Mouse (Mus musculus): ENCODE measurements at regions not wholly inside any gene's neighbourhood (a gene's known extent, or its start where the extent isn't known, plus 50 kb on each side); places are given as distances from the start of the nearest gene placed in this dataset.

GRCm38 (mm10) chr17:16054481-16054880, 223.6 kb upstream of the Rgmb start:
- Histone ChIP-seq H3K9ac (ENCODE audit: low read length) (no peak overlapping the region), H3K27ac (ENCODE audit: low read depth, low read length) (no peak overlapping the region), H3K4me2 (no peak overlapping the region), H3K9me3 (ENCODE audit: control insufficient read depth, low read length) (no peaks in the 10 kb centered on the region), H3K27me3 (ENCODE audit: control insufficient read depth, insufficient read depth, low read length) (no peaks in the 10 kb centered on the region), H3K4me1 (ENCODE audit: control insufficient read depth, insufficient read depth, low read length) (no peaks in the 10 kb centered on the region), H3K36me3 (ENCODE audit: control insufficient read depth, insufficient read depth, low read length) (no peaks in the 10 kb centered on the region), H3K4me3 (ENCODE audit: low read depth, low read length) (no peak overlapping the region)
- WGBS, result 51% methylated on average over 3 of the region's 3 CpGs
- DNase-seq (ENCODE audit: low spot score, missing footprints) (peak; percentile 84), ATAC-seq (ENCODE audit: low FRiP score) (no peak)

GRCm38 (mm10) chr17:16051713-16052112, 220.9 kb upstream of the Rgmb start:
- H3K27ac ChIP-seq (ENCODE audit: low read depth, low read length), result no peak overlapping the region
- WGBS, result 81% methylated on average over 5 of the region's 5 CpGs
- no peaks in the 10 kb centered on the region for H3K27me3 ChIP-seq (ENCODE audit: control insufficient read depth, insufficient read depth, low read length)
- no peaks in the 10 kb centered on the region for H3K36me3 ChIP-seq (ENCODE audit: control insufficient read depth, insufficient read depth, low read length)
- DNase-seq (ENCODE audit: low spot score, missing footprints), result peak; percentile 74
- no peak overlapping the region for H3K4me2 ChIP-seq
- ATAC-seq (ENCODE audit: low FRiP score), result no peak
- H3K4me1 ChIP-seq (ENCODE audit: control insufficient read depth, insufficient read depth, low read length), result no peaks in the 10 kb centered on the region
- H3K4me3 ChIP-seq (ENCODE audit: low read depth, low read length), result no peak overlapping the region
- no peaks in the 10 kb centered on the region for H3K9me3 ChIP-seq (ENCODE audit: control insufficient read depth, low read length)
- H3K9ac ChIP-seq (ENCODE audit: low read length), result no peak overlapping the region

GRCm38 (mm10) chr17:16041542-16042251, 210.9 kb upstream of the Rgmb start:
- H3K36me3 ChIP-seq (ENCODE audit: control insufficient read depth, insufficient read depth, low read length), result no peaks in the 10 kb centered on the region
- no peaks in the 10 kb centered on the region for H3K9me3 ChIP-seq (ENCODE audit: control insufficient read depth, low read length)
- H3K27ac ChIP-seq (ENCODE audit: low read depth, low read length), result peak overlapping the region; percentile 25; the same call in 1 of the 2 replicates
- H3K9ac ChIP-seq (ENCODE audit: low read length), result no peak overlapping the region
- peaks cover 7% of the 10 kb centered on the region; the same call in 1 of the 2 replicates for H3K4me1 ChIP-seq (ENCODE audit: control insufficient read depth, insufficient read depth, low read length)
- no peaks in the 10 kb centered on the region for H3K27me3 ChIP-seq (ENCODE audit: control insufficient read depth, insufficient read depth, low read length)
- no peak for ATAC-seq (ENCODE audit: low FRiP score)
- H3K4me3 ChIP-seq (ENCODE audit: low read depth, low read length), result no peak overlapping the region
- no peak overlapping the region for H3K4me2 ChIP-seq
- DNase-seq (ENCODE audit: low spot score, missing footprints), result no peak
- WGBS, result 34% methylated on average over 5 of the region's 5 CpGs

GRCm38 (mm10) chr17:16027989-16028388, 197.2 kb upstream of the Rgmb start:
- no peak overlapping the region for H3K4me2 ChIP-seq
- H3K27me3 ChIP-seq (ENCODE audit: control insufficient read depth, insufficient read depth, low read length), result no peaks in the 10 kb centered on the region
- WGBS, result 86% methylated on average over 4 of the region's 4 CpGs
- ATAC-seq (ENCODE audit: low FRiP score) (no peak), DNase-seq (ENCODE audit: low spot score, missing footprints) (no peak)
- no peak overlapping the region for H3K9ac ChIP-seq (ENCODE audit: low read length)
- no peaks in the 10 kb centered on the region for H3K4me1 ChIP-seq (ENCODE audit: control insufficient read depth, insufficient read depth, low read length)
- H3K9me3 ChIP-seq (ENCODE audit: control insufficient read depth, low read length), result no peaks in the 10 kb centered on the region
- no peaks in the 10 kb centered on the region for H3K36me3 ChIP-seq (ENCODE audit: control insufficient read depth, insufficient read depth, low read length)
- no peak overlapping the region for H3K4me3 ChIP-seq (ENCODE audit: low read depth, low read length)
- H3K27ac ChIP-seq (ENCODE audit: low read depth, low read length), result no peak overlapping the region

GRCm38 (mm10) chr17:16004871-16005575, 174.2 kb upstream of the Rgmb start:
- DNase-seq (ENCODE audit: low spot score, missing footprints), result peak; percentile 93
- ATAC-seq (ENCODE audit: low FRiP score), result peak; percentile 91
- H3K4me1 ChIP-seq (ENCODE audit: control insufficient read depth, insufficient read depth, low read length), result peaks cover 9% of the 10 kb centered on the region

GRCm38 (mm10) chr17:16004002-16004401, 173.2 kb upstream of the Rgmb start:
- DNase-seq (ENCODE audit: low spot score, missing footprints), result no peak
- Histone ChIP-seq H3K4me3 (ENCODE audit: low read depth, low read length) (no peak overlapping the region), H3K4me1 (ENCODE audit: control insufficient read depth, insufficient read depth, low read length) (peaks cover 9% of the 10 kb centered on the region), H3K27ac (ENCODE audit: low read depth, low read length) (no peak overlapping the region), H3K9me3 (ENCODE audit: control insufficient read depth, low read length) (no peaks in the 10 kb centered on the region), H3K4me2 (no peak overlapping the region), H3K36me3 (ENCODE audit: control insufficient read depth, insufficient read depth, low read length) (no peaks in the 10 kb centered on the region), H3K27me3 (ENCODE audit: control insufficient read depth, insufficient read depth, low read length) (no peaks in the 10 kb centered on the region), H3K9ac (ENCODE audit: low read length) (no peak overlapping the region)
- ATAC-seq (ENCODE audit: low FRiP score), result no peak
- 76% methylated on average over 4 of the region's 4 CpGs for WGBS

More at GRCm38 (mm10) chr17:16004871-16005575, 174.2 kb upstream of the Rgmb start:
- no peaks in the 10 kb centered on the region for H3K9me3 ChIP-seq (ENCODE audit: control insufficient read depth, low read length)
- WGBS, result 32% methylated on average over 7 of the region's 7 CpGs
- H3K27ac ChIP-seq (ENCODE audit: low read depth, low read length), result peak overlapping the region; percentile 37
- H3K27me3 ChIP-seq (ENCODE audit: control insufficient read depth, insufficient read depth, low read length), result no peaks in the 10 kb centered on the region
- no peak overlapping the region for H3K9ac ChIP-seq (ENCODE audit: low read length)
- H3K36me3 ChIP-seq (ENCODE audit: control insufficient read depth, insufficient read depth, low read length), result no peaks in the 10 kb centered on the region
- H3K4me3 ChIP-seq (ENCODE audit: low read depth, low read length), result no peak overlapping the region
- no peak overlapping the region for H3K4me2 ChIP-seq

- no peaks in the 10 kb centered on the region for H3K27me3 ChIP-seq (ENCODE audit: control insufficient read depth, insufficient read depth, low read length)
- DNase-seq (ENCODE audit: low spot score, missing footprints), result no peak
- 97% methylated on average over 4 of the region's 4 CpGs for WGBS
Observed at GRCm38 (mm10) chr17:15998771-15999170, 167.9 kb upstream of the Rgmb start.

GRCm38 (mm10) chr17:15997289-15997688, 166.4 kb upstream of the Rgmb start:
- no peaks in the 10 kb centered on the region for H3K36me3 ChIP-seq (ENCODE audit: control insufficient read depth, insufficient read depth, low read length)
- peak; percentile 79 for DNase-seq (ENCODE audit: low spot score, missing footprints)
- H3K4me3 ChIP-seq (ENCODE audit: low read depth, low read length), result no peak overlapping the region
- no peak overlapping the region for H3K9ac ChIP-seq (ENCODE audit: low read length)
- no peak for ATAC-seq (ENCODE audit: low FRiP score)
- peaks cover 10% of the 10 kb centered on the region for H3K4me1 ChIP-seq (ENCODE audit: control insufficient read depth, insufficient read depth, low read length)
- no peak overlapping the region for H3K27ac ChIP-seq (ENCODE audit: low read depth, low read length)
- H3K9me3 ChIP-seq (ENCODE audit: control insufficient read depth, low read length), result peaks cover 6% of the 10 kb centered on the region; the same call in 1 of the 2 replicates
- H3K4me2 ChIP-seq, result no peak overlapping the region
- 64% methylated on average over 1 of the region's 1 CpGs for WGBS
- H3K27me3 ChIP-seq (ENCODE audit: control insufficient read depth, insufficient read depth, low read length), result no peaks in the 10 kb centered on the region

More at GRCm38 (mm10) chr17:15998771-15999170, 167.9 kb upstream of the Rgmb start:
- Histone ChIP-seq H3K4me1 (ENCODE audit: control insufficient read depth, insufficient read depth, low read length) (peaks cover 3% of the 10 kb centered on the region; the same call in 1 of the 2 replicates), H3K4me2 (no peak overlapping the region), H3K36me3 (ENCODE audit: control insufficient read depth, insufficient read depth, low read length) (no peaks in the 10 kb centered on the region), H3K9me3 (ENCODE audit: control insufficient read depth, low read length) (peaks cover 6% of the 10 kb centered on the region; the same call in 1 of the 2 replicates), H3K9ac (ENCODE audit: low read length) (no peak overlapping the region), H3K27ac (ENCODE audit: low read depth, low read length) (no peak overlapping the region), H3K4me3 (ENCODE audit: low read depth, low read length) (no peak overlapping the region)
- no peak for ATAC-seq (ENCODE audit: low FRiP score)

- 91% methylated on average over 1 of the region's 1 CpGs for WGBS
- DNase-seq (ENCODE audit: low spot score, missing footprints), result no peak
- H3K27me3 ChIP-seq (ENCODE audit: control insufficient read depth, insufficient read depth, low read length), result no peaks in the 10 kb centered on the region
- no peak overlapping the region for H3K27ac ChIP-seq (ENCODE audit: low read depth, low read length)
- no peak for ATAC-seq (ENCODE audit: low FRiP score)
- H3K9me3 ChIP-seq (ENCODE audit: control insufficient read depth, low read length), result peaks cover 6% of the 10 kb centered on the region; the same call in 1 of the 2 replicates
- H3K9ac ChIP-seq (ENCODE audit: low read length), result no peak overlapping the region
- peaks cover 21% of the 10 kb centered on the region for H3K4me1 ChIP-seq (ENCODE audit: control insufficient read depth, insufficient read depth, low read length)
- H3K36me3 ChIP-seq (ENCODE audit: control insufficient read depth, insufficient read depth, low read length), result no peaks in the 10 kb centered on the region
- H3K4me2 ChIP-seq, result no peak overlapping the region
- H3K4me3 ChIP-seq (ENCODE audit: low read depth, low read length), result no peak overlapping the region
Observed at GRCm38 (mm10) chr17:15995493-15995892, 164.7 kb upstream of the Rgmb start.
